Mouse (Mus musculus): ENCODE measurements at regions not wholly inside any gene's neighbourhood (a gene's known extent, or its start where the extent isn't known, plus 50 kb on each side); places are given as distances from the start of the nearest gene placed in this dataset.
A peak's percentile ranks its signal among the peaks of the same experiment; 100 is the strongest.

- no peak overlapping the region for H3K9ac ChIP-seq (ENCODE audit: low read depth, low read length)
- H3K27ac ChIP-seq (ENCODE audit: low read depth, low read length): no peak overlapping the region
- no peaks in the 10 kb centered on the region for H3K9me3 ChIP-seq (ENCODE audit: control insufficient read depth)
- no peak for TF ChIP-seq CTCF (IDR thresholded peaks at IDR 0.05; ENCODE audit: low read depth)
- 49% methylated on average over 9 of the region's 10 CpGs for WGBS
- H3K4me3 ChIP-seq (ENCODE audit: low read depth, low read length): no peak overlapping the region
- H3K4me2 ChIP-seq (replicated peaks; ENCODE audit: low read depth): peak overlapping the region; percentile 60
- ATAC-seq: no peak
- peaks cover 15% of the 10 kb centered on the region for H3K27me3 ChIP-seq (replicated peaks; ENCODE audit: control insufficient read depth, insufficient read depth, low read length)
- no peaks in the 10 kb centered on the region for H3K4me1 ChIP-seq (replicated peaks; ENCODE audit: control insufficient read depth, insufficient read depth, low read length)
- no peaks in the 10 kb centered on the region for H3K36me3 ChIP-seq (ENCODE audit: control insufficient read depth, insufficient read depth)
These were observed 317.4 kb downstream of the Med13l start for GRCm38 (mm10) chr5:118877831-118878230.

GRCm38 (mm10) chr5:118878722-118879121 is 318.2 kb downstream of the Med13l start:
- Histone ChIP-seq H3K9me3 (ENCODE audit: control insufficient read depth) (no peaks in the 10 kb centered on the region), H3K4me3 (ENCODE audit: low read depth, low read length) (no peak overlapping the region), H3K4me1 (replicated peaks; ENCODE audit: control insufficient read depth, insufficient read depth, low read length) (no peaks in the 10 kb centered on the region), H3K9ac (ENCODE audit: low read depth, low read length) (no peak overlapping the region), H3K27me3 (replicated peaks; ENCODE audit: control insufficient read depth, insufficient read depth, low read length) (peaks cover 15% of the 10 kb centered on the region), H3K27ac (ENCODE audit: low read depth, low read length) (no peak overlapping the region), H3K4me2 (replicated peaks; ENCODE audit: low read depth) (no peak overlapping the region), H3K36me3 (ENCODE audit: control insufficient read depth, insufficient read depth) (no peaks in the 10 kb centered on the region)
- ATAC-seq: no peak
- no peak for TF ChIP-seq CTCF (IDR thresholded peaks at IDR 0.05; ENCODE audit: low read depth)
- 69% methylated on average over 10 of the region's 10 CpGs for WGBS

- Histone ChIP-seq H3K27ac (ENCODE audit: low read depth, low read length) (no peak overlapping the region), H3K4me3 (ENCODE audit: low read depth, low read length) (no peak overlapping the region), H3K4me2 (replicated peaks; ENCODE audit: low read depth) (no peak overlapping the region), H3K9me3 (ENCODE audit: control insufficient read depth) (no peaks in the 10 kb centered on the region), H3K36me3 (ENCODE audit: control insufficient read depth, insufficient read depth) (no peaks in the 10 kb centered on the region), H3K9ac (ENCODE audit: low read depth, low read length) (no peak overlapping the region), H3K27me3 (replicated peaks; ENCODE audit: control insufficient read depth, insufficient read depth, low read length) (peaks cover 15% of the 10 kb centered on the region), H3K4me1 (replicated peaks; ENCODE audit: control insufficient read depth, insufficient read depth, low read length) (no peaks in the 10 kb centered on the region)
- ATAC-seq: peak; percentile 58; the same call in 1 of the 2 replicates
- WGBS: 22% methylated on average over 13 of the region's 13 CpGs
- peak; percentile 81 for TF ChIP-seq CTCF (IDR thresholded peaks at IDR 0.05; ENCODE audit: low read depth)
These were observed 319.5 kb downstream of the Med13l start for GRCm38 (mm10) chr5:118879808-118880478.

DNA sequence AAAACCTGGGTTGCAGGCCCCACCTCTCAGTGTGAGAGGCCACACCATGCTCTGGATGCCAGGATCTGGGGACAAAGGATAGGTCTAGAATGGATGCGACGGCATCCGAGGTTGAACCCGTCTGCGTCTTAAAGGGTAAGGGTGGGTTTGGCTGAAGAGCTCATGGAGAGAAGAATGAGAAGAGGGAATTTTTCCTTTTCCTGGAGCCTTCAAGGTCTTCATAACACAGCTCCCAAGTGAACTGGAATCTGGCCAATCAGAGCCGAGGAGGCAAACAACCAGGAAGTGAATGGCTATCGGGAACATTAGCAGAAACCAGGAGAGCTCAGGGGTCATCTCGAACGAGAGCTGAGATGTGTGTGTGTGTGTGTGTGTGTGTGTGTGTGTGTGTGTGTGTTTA is 320.1 kb downstream of the Med13l start:
- whole genome bisulfite sequencing: 58% methylated on average over 9 of the region's 9 CpGs
- no peak for ATAC-seq
- H3K9ac ChIP-seq (ENCODE audit: low read depth, low read length): no peak overlapping the region
- H3K27ac ChIP-seq (ENCODE audit: low read depth, low read length): no peak overlapping the region
- peaks cover 15% of the 10 kb centered on the region for H3K27me3 ChIP-seq (replicated peaks; ENCODE audit: control insufficient read depth, insufficient read depth, low read length)
- no peaks in the 10 kb centered on the region for H3K4me1 ChIP-seq (replicated peaks; ENCODE audit: control insufficient read depth, insufficient read depth, low read length)
- no peak overlapping the region for H3K4me3 ChIP-seq (ENCODE audit: low read depth, low read length)
- H3K9me3 ChIP-seq (ENCODE audit: control insufficient read depth): no peaks in the 10 kb centered on the region
- TF ChIP-seq CTCF (IDR thresholded peaks at IDR 0.05; ENCODE audit: low read depth): no peak
- H3K4me2 ChIP-seq (replicated peaks; ENCODE audit: low read depth): no peak overlapping the region
- H3K36me3 ChIP-seq (ENCODE audit: control insufficient read depth, insufficient read depth): no peaks in the 10 kb centered on the region

DNA sequence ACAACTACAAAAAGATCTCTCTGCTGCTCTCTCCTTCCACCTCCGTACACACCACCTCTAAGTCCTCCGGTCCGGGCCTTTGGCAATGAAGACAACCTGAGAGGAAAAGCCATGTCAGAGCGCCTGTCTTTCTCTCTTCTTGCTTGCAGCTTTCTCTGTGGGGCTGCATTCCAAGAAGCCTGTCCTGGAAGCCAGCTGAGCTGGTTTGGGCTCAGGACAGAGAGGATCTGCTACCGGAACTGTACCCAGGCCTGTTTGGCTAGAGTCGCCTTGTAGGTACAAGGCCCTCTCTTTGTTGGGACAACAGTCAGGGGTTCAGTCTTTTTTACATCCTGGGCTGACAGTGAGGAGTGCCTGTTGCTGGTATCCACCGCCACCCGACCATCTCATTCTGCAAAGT is 321.4 kb downstream of the Med13l start:
- H3K9me3 ChIP-seq (ENCODE audit: control insufficient read depth): no peaks in the 10 kb centered on the region
- 96% methylated on average over 8 of the region's 8 CpGs for WGBS

GRCm38 (mm10) chr5:118888131-118888530 is 327.7 kb downstream of the Med13l start:
- Histone ChIP-seq H3K4me1 (replicated peaks; ENCODE audit: control insufficient read depth, insufficient read depth, low read length) (no peaks in the 10 kb centered on the region), H3K27ac (ENCODE audit: low read depth, low read length) (no peak overlapping the region), H3K27me3 (replicated peaks; ENCODE audit: control insufficient read depth, insufficient read depth, low read length) (no peaks in the 10 kb centered on the region), H3K9ac (ENCODE audit: low read depth, low read length) (no peak overlapping the region), H3K4me2 (replicated peaks; ENCODE audit: low read depth) (no peak overlapping the region), H3K4me3 (ENCODE audit: low read depth, low read length) (no peak overlapping the region), H3K36me3 (ENCODE audit: control insufficient read depth, insufficient read depth) (no peaks in the 10 kb centered on the region), H3K9me3 (ENCODE audit: control insufficient read depth) (no peaks in the 10 kb centered on the region)
- WGBS: 89% methylated on average over 11 of the region's 11 CpGs
- no peak for ATAC-seq
- no peak for TF ChIP-seq CTCF (IDR thresholded peaks at IDR 0.05; ENCODE audit: low read depth)

More for the DNA sequence above, 321.4 kb downstream of the Med13l start:
- H3K27me3 ChIP-seq (replicated peaks; ENCODE audit: control insufficient read depth, insufficient read depth, low read length): peaks cover 9% of the 10 kb centered on the region
- H3K36me3 ChIP-seq (ENCODE audit: control insufficient read depth, insufficient read depth): no peaks in the 10 kb centered on the region
- no peak for TF ChIP-seq CTCF (IDR thresholded peaks at IDR 0.05; ENCODE audit: low read depth)
- no peaks in the 10 kb centered on the region for H3K4me1 ChIP-seq (replicated peaks; ENCODE audit: control insufficient read depth, insufficient read depth, low read length)
- no peak overlapping the region for H3K9ac ChIP-seq (ENCODE audit: low read depth, low read length)
- no peak overlapping the region for H3K4me3 ChIP-seq (ENCODE audit: low read depth, low read length)
- ATAC-seq: no peak
- H3K4me2 ChIP-seq (replicated peaks; ENCODE audit: low read depth): no peak overlapping the region
- no peak overlapping the region for H3K27ac ChIP-seq (ENCODE audit: low read depth, low read length)
